In the genomic region with DNA sequence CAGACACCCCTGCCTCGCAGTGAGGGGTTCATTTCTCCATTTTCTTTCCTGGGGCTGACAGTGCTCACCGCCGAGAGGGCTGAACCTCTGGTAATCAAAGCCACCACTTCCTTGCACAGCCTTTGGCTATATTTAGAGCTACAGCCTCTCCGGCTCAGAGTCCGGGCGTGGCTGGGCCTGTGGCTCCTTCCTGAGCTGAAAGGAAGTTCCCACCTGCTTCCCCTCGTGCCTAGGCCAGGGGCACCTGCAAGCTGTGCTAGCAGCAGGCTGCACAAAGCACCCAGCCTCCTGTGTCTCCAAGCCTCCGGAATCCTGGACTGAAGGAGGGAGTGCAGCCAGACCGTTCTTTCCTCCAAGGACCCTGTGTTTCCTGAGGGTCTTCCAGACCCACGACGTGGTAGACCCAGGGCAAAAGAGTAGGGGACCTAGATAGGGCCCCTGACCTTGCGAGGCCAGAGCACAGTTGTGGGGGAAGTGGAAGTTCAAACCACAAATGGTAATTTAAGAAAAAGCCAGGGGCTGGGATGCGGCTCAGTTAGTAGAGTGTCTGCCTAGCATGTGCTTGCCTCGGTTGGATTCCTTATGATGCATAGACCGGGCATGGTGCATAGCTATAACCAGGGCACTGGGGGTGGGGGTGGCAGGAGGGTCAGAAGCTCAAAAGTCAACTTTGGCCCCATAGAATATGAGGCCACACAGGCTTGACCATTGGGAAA, we compare ENCODE assay signal across 11 mouse cellular contexts. TPM values are rescaled to one million over a fixed set of nuclear protein-coding genes. Genes with fewer than 3 reads are reported as not detected.
A peak's percentile ranks its signal among the peaks of the same experiment; 100 is the strongest.
DNase-seq lines count a peak whose midpoint lies in the region; ATAC-seq and TF ChIP-seq lines count a peak whose summit lies in the region.
"Had no signal": no experiment of that assay in that cellular context is flagged by ENCODE, and none has a peak within 500 bp of the region (broad histone marks: within the 10 kb centered on the region; RNA-seq: fewer than 3 reads in every experiment).

No protein-coding gene starts in this region.

- peak overlapping the region; percentile 41; the same call in 1 of the 2 replicates for H3K27ac ChIP-seq in hindbrain, embryonic 10.5 days
- no peak overlapping the region for H3K27ac ChIP-seq in hindbrain, embryonic 11.5 days (ENCODE audit: low read depth, low read length)
- H3K27ac ChIP-seq in heart, adult 2 months = peak overlapping the region; percentile 80
- peak overlapping the region; percentile 66 for H3K27ac ChIP-seq in liver, postnatal 0 days (ENCODE audit: low read depth)
- H3K27ac ChIP-seq in hindbrain, postnatal 0 days = no peak overlapping the region
- H3K27ac ChIP-seq: lung, embryonic 15.5 days had no signal

- H3K4me2 ChIP-seq in hindbrain, embryonic 11.5 days (replicated peaks; ENCODE audit: low read depth, low read length) = no peak overlapping the region
- peak overlapping the region; percentile 47; the same call in 1 of the 2 replicates for H3K4me2 ChIP-seq in liver, postnatal 0 days (ENCODE audit: low read depth, low read length)
- no peak overlapping the region for H3K4me2 ChIP-seq in hindbrain, postnatal 0 days (ENCODE audit: low read depth, low read length)
- H3K4me2 ChIP-seq: lung, embryonic 15.5 days had no signal

- H3K36me3 ChIP-seq in hindbrain, embryonic 10.5 days = no peaks in the 10 kb centered on the region
- H3K36me3 ChIP-seq in hindbrain, embryonic 11.5 days (ENCODE audit: control insufficient read depth, insufficient read depth, low read length) = no peaks in the 10 kb centered on the region
- no peaks in the 10 kb centered on the region for H3K36me3 ChIP-seq in heart, adult 2 months (ENCODE audit: control insufficient read depth, insufficient read depth, low read length)
- H3K36me3 ChIP-seq in liver, postnatal 0 days (replicated peaks; ENCODE audit: insufficient read depth, low read length) = no peaks in the 10 kb centered on the region
- no peaks in the 10 kb centered on the region for H3K36me3 ChIP-seq in hindbrain, postnatal 0 days (ENCODE audit: insufficient read depth, low read length)
- H3K36me3 ChIP-seq: lung, embryonic 15.5 days had no signal

- H3K27me3 ChIP-seq in hindbrain, embryonic 10.5 days (ENCODE audit: insufficient read depth, poor library complexity, severe bottlenecking) = peaks cover 10% of the 10 kb centered on the region
- no peaks in the 10 kb centered on the region for H3K27me3 ChIP-seq in hindbrain, embryonic 11.5 days (ENCODE audit: control insufficient read depth, insufficient read depth, low read length)
- H3K27me3 ChIP-seq in heart, adult 2 months (ENCODE audit: control insufficient read depth, insufficient read depth, low read length) = no peaks in the 10 kb centered on the region
- no peaks in the 10 kb centered on the region for H3K27me3 ChIP-seq in liver, postnatal 0 days (ENCODE audit: insufficient read depth, low read length)
- no peaks in the 10 kb centered on the region for H3K27me3 ChIP-seq in hindbrain, postnatal 0 days (ENCODE audit: insufficient read depth, low read length)
- H3K27me3 ChIP-seq: lung, embryonic 15.5 days; Patski had no signal

- no peak for ATAC-seq in hindbrain, embryonic 11.5 days (ENCODE audit: low FRiP score)
- peak; percentile 26 for ATAC-seq in liver, postnatal 0 days
- ATAC-seq in hindbrain, postnatal 0 days = no peak

- 74% methylated on average over 15 of the region's 15 CpGs for WGBS in hindbrain, embryonic 10.5 days
- 76% methylated on average over 15 of the region's 15 CpGs for WGBS in hindbrain, embryonic 11.5 days
- WGBS in heart, adult 2 months = 25% methylated on average over 15 of the region's 15 CpGs
- 23% methylated on average over 15 of the region's 15 CpGs for WGBS in liver, postnatal 0 days (ENCODE audit: insufficient replicate concordance)
- WGBS in hindbrain, postnatal 0 days = 81% methylated on average over 15 of the region's 15 CpGs

- no peak for DNase-seq in hindbrain, embryonic 10.5 days (ENCODE audit: low spot score)
- DNase-seq in hindbrain, embryonic 11.5 days (ENCODE audit: low spot score) = no peak
- DNase-seq in heart, adult 2 months = peak in 1 of 2 experiments; percentile 74
- DNase-seq in liver, postnatal 0 days = peak; percentile 73
- peak; percentile 81 to 87 for DNase-seq in thymus, adult 18-20 months
- DNase-seq in neural tube, embryonic 10.5 days (ENCODE audit: extremely low spot score, low spot score) = no peak
- no peak for DNase-seq in hindbrain, postnatal 0 days (ENCODE audit: low spot score)
- no peak for DNase-seq in adrenal gland, postnatal 25 days

- TF ChIP-seq EP300 in heart, adult 2 months (IDR thresholded peaks at IDR 0.05; ENCODE audit: insufficient read depth, low read depth, low read length) = 0 out of 2 replicates have a peak, but pooled peaks have one; percentile 39
- TF ChIP-seq EP300 in liver, postnatal 0 days (IDR thresholded peaks at IDR 0.05; ENCODE audit: low read depth) = 0 out of 2 replicates have a peak, but pooled peaks have one; percentile 10

- TF ChIP-seq CTCF in heart, adult 2 months (IDR thresholded peaks at IDR 0.05) = no peak
- no peak for TF ChIP-seq CTCF in liver, postnatal 0 days (IDR thresholded peaks at IDR 0.05; ENCODE audit: low read depth)
- TF ChIP-seq CTCF in hindbrain, postnatal 0 days (IDR thresholded peaks at IDR 0.05; ENCODE audit: low read depth) = no peak

- no peaks in the 10 kb centered on the region for H3K9me3 ChIP-seq in hindbrain, embryonic 10.5 days
- no peaks in the 10 kb centered on the region for H3K9me3 ChIP-seq in hindbrain, embryonic 11.5 days (ENCODE audit: control insufficient read depth, low read length)
- no peaks in the 10 kb centered on the region for H3K9me3 ChIP-seq in liver, postnatal 0 days (ENCODE audit: low read length)
- H3K9me3 ChIP-seq in hindbrain, postnatal 0 days (ENCODE audit: low read length) = no peaks in the 10 kb centered on the region
- H3K9me3 ChIP-seq: lung, embryonic 15.5 days had no signal

- H3K79me2 ChIP-seq in heart, adult 2 months (replicated peaks; ENCODE audit: control insufficient read depth, insufficient read depth, low read length) = no peaks in the 10 kb centered on the region

- no peak overlapping the region for H3K4me3 ChIP-seq in hindbrain, embryonic 10.5 days
- no peak overlapping the region for H3K4me3 ChIP-seq in hindbrain, embryonic 11.5 days (ENCODE audit: low read depth, low read length)
- no peak overlapping the region for H3K4me3 ChIP-seq in heart, adult 2 months
- no peak overlapping the region for H3K4me3 ChIP-seq in liver, postnatal 0 days (ENCODE audit: low read depth, low read length)
- no peak overlapping the region for H3K4me3 ChIP-seq in hindbrain, postnatal 0 days (ENCODE audit: low read length)
- H3K4me3 ChIP-seq: erythroblast, embryonic 14.5 days; lung, embryonic 15.5 days had no signal

- no peak overlapping the region for H3K9ac ChIP-seq in hindbrain, embryonic 11.5 days (ENCODE audit: low read depth, low read length)
- H3K9ac ChIP-seq in heart, adult 2 months (ENCODE audit: low read depth, low read length) = peak overlapping the region; percentile 49
- H3K9ac ChIP-seq in liver, postnatal 0 days (replicated peaks) = no peak overlapping the region
- no peak overlapping the region for H3K9ac ChIP-seq in hindbrain, postnatal 0 days (replicated peaks; ENCODE audit: low read length)
- H3K9ac ChIP-seq: lung, embryonic 15.5 days had no signal

- H3K4me1 ChIP-seq in hindbrain, embryonic 10.5 days (replicated peaks) = peaks cover 67% of the 10 kb centered on the region
- no peaks in the 10 kb centered on the region for H3K4me1 ChIP-seq in hindbrain, embryonic 11.5 days (replicated peaks; ENCODE audit: control insufficient read depth, insufficient read depth, low read length)
- H3K4me1 ChIP-seq in heart, adult 2 months (ENCODE audit: control insufficient read depth, insufficient read depth, low read length) = peaks cover 14% of the 10 kb centered on the region
- H3K4me1 ChIP-seq in liver, postnatal 0 days (ENCODE audit: insufficient read depth) = peaks cover 66% of the 10 kb centered on the region
- no peaks in the 10 kb centered on the region for H3K4me1 ChIP-seq in hindbrain, postnatal 0 days (ENCODE audit: insufficient read depth, low read length)

- 0 out of 2 replicates have a peak, but pooled peaks have one; percentile 31 for TF ChIP-seq POLR2A in heart, adult 2 months (IDR thresholded peaks at IDR 0.05; ENCODE audit: insufficient read depth, low read depth, low read length)

- intact Hi-C loops in heart, adult 2 months (cut with DNase I) = no loop called here

RNA-seq across cellular contexts. Expression of a gene that starts 26.4 kb away (rescaled TPM):
- polyA plus RNA-seq in hindbrain, embryonic 10.5 days (2016; fragmentation: Nextera tagmentation; extraction: Ambion mirVana) = 92.3 and 95.9 TPM in 2 replicates
- polyA plus RNA-seq in hindbrain, embryonic 11.5 days (2014; fragmentation: Nextera tagmentation; extraction: Ambion mirVana) = 57.0 and 63.3 TPM in 2 replicates
- 100 to 1,000 TPM; 173 to 203 TPM for total RNA-seq in heart, adult 2 months (2021)
- polyA plus RNA-seq in heart, adult 2 months (2012; rRNA removed) = 342 and 529 TPM in 2 replicates
- polyA plus RNA-seq in liver, postnatal 0 days (2015; fragmentation: Nextera tagmentation; extraction: Ambion mirVana) = 124 and 126 TPM in 2 replicates
- 12.6 and 17.0 TPM in 2 replicates for total RNA-seq in hindbrain, postnatal 0 days (2014; rRNA removed)
- polyA plus RNA-seq in hindbrain, postnatal 0 days (2015; fragmentation: Nextera tagmentation; extraction: Ambion mirVana) = 9.7 and 10.3 TPM in 2 replicates
- 24.7 and 29.3 TPM in 2 replicates for total RNA-seq in adrenal gland, postnatal 25 days (2021)

RNA-seq across cellular contexts. Expression of a gene that starts 46.8 kb away (rescaled TPM):
- polyA plus RNA-seq in hindbrain, embryonic 10.5 days (2016; fragmentation: Nextera tagmentation; extraction: Ambion mirVana) = 158 and 162 TPM in 2 replicates
- polyA plus RNA-seq in hindbrain, embryonic 11.5 days (2014; fragmentation: Nextera tagmentation; extraction: Ambion mirVana) = 134 TPM in 2 replicates
- 10 to 100 TPM; 22.8 to 23.0 TPM for total RNA-seq in heart, adult 2 months (2021)
- polyA plus RNA-seq in heart, adult 2 months (2012; rRNA removed) = 27.8 and 44.8 TPM in 2 replicates
- 40.0 and 41.5 TPM in 2 replicates for polyA plus RNA-seq in liver, postnatal 0 days (2015; fragmentation: Nextera tagmentation; extraction: Ambion mirVana)
- total RNA-seq in hindbrain, postnatal 0 days (2014; rRNA removed) = 85.3 and 96.0 TPM in 2 replicates
- polyA plus RNA-seq in hindbrain, postnatal 0 days (2015; fragmentation: Nextera tagmentation; extraction: Ambion mirVana) = 112 and 116 TPM in 2 replicates
- total RNA-seq in adrenal gland, postnatal 25 days (2021) = 65.9 and 80.5 TPM in 2 replicates

Comparison
In these comparisons a context has a peak if more than half of its experiments do, and no peak if none do; other contexts are left out.
1. H3K27ac ChIP-seq: peak in hindbrain, embryonic 10.5 days (single experiment), heart, adult 2 months (single experiment) and liver, postnatal 0 days (single experiment); none in hindbrain, embryonic 11.5 days (single experiment) and hindbrain, postnatal 0 days (single experiment).
2. DNase-seq: peak in liver, postnatal 0 days (single experiment) and thymus, adult 18-20 months (2 of 2); none in hindbrain, embryonic 10.5 days (single experiment), hindbrain, embryonic 11.5 days (single experiment), neural tube, embryonic 10.5 days (single experiment), hindbrain, postnatal 0 days (single experiment) and adrenal gland, postnatal 25 days (single experiment).